Mouse (Mus musculus) liver, embryonic 16.5 days (tissue): ENCODE data around the gene Kmt2d. TPM values are rescaled to one million over a fixed set of nuclear protein-coding genes. Genes with fewer than 3 reads are reported as not detected.
A peak's percentile ranks its signal among the peaks of the same experiment; 100 is the strongest.

Experiments used
- ATAC-seq: fragments of 200-750 bp; cut with Nextera tagmentation; 2 replicates; pipeline ENCODE4 v1.8.0; 2017; ENCODE audit warnings: low read depth, mild to moderate bottlenecking, moderate number of reproducible peaks, moderate library complexity
- H3K27ac ChIP-seq: fragments of 300-500 bp; sonication (generic); 2 replicates; pipeline ENCODE4 v1.5.1; 2014; ENCODE audit warnings: mild to moderate bottlenecking, low read length
- H3K27me3 ChIP-seq: fragments of 300-500 bp; sonication (generic); 2 replicates; pipeline ENCODE4 v1.6.1; 2014; ENCODE audit warnings: low read depth, low read length, mixed read lengths; ENCODE audit not compliant: control insufficient read depth, insufficient read depth
- H3K36me3 ChIP-seq: fragments of 300-500 bp; sonication (generic); 2 replicates; pipeline ENCODE4 v1.6.1; 2014; ENCODE audit warnings: mild to moderate bottlenecking; ENCODE audit not compliant: control insufficient read depth, insufficient read depth
- H3K4me1 ChIP-seq: fragments of 300-500 bp; sonication (generic); 2 replicates; pipeline ENCODE4 v1.6.1; 2014; ENCODE audit warnings: low read depth, low read length, mixed read lengths; ENCODE audit not compliant: control insufficient read depth
- H3K4me2 ChIP-seq: fragments of 300-500 bp; sonication (generic); 2 replicates; pipeline ENCODE4 v1.6.1; 2014; ENCODE audit warnings: low read depth, low read length, mixed read lengths
- H3K4me3 ChIP-seq: fragments of 300-500 bp; sonication (generic); 2 replicates; pipeline ENCODE4 v1.5.1; 2014; ENCODE audit warnings: low read depth, mild to moderate bottlenecking, low read length
- H3K9ac ChIP-seq: fragments of 300-500 bp; sonication (generic); 2 replicates; pipeline ENCODE4 v1.6.1; 2014; ENCODE audit warnings: low read depth, low read length
- H3K9me3 ChIP-seq: fragments of 300-500 bp; sonication (generic); replicated peaks from 2 replicates; pipeline ENCODE4 v1.6.1; 2016; ENCODE audit warnings: low read length; ENCODE audit not compliant: control insufficient read depth
- WGBS: fragments of 180-500 bp; shearing (Covaris S2); extraction: QIAGEN DNeasy Blood & Tissue Kit; methylation state at CpG from one replicate; pipeline ENCODE4 v1.1.7; 2014; ENCODE audit not compliant: insufficient replicate concordance; 5-methylcytosine and 5-hydroxymethylcytosine counted together
- polyA plus RNA-seq: library from polyadenylated mRNA; unstranded; fragments of >200 nt; fragmentation: Nextera tagmentation; extraction: Ambion mirVana; gene quantifications from 2 replicates; pipeline ENCODE4 v1.2.1, GENCODE M21; 2015

Kmt2d gene
- polyA plus RNA-seq, 1 experiment from 2014 or later, result 4.0 TPM

DNA sequence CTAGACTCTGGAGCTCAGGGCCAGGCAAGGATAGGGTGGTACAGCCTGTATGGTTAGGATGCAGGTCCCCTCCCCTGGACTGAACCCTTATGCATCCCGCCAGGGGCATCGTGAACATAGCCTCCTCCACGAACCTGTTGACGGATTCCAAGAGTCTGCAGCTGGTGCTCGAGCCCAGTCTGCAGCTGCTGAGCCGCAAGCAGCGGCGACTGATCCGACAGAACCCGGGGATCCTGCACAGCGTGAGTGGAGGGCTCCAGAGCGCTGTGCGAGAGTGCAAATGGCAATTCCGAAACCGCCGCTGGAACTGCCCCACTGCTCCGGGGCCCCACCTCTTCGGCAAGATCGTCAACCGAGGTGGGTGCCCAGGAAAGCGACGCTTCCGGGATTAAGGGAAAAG, 80.2 kb downstream of the Kmt2d start:
- no peak overlapping the region for H3K4me2 ChIP-seq
- H3K4me1 ChIP-seq, result no peaks in the 10 kb centered on the region; the same call in 1 of the 2 replicates
- WGBS, result 1% methylated on average over 23 of the region's 23 CpGs
- no peak overlapping the region for H3K4me3 ChIP-seq
- no peaks in the 10 kb centered on the region for H3K36me3 ChIP-seq
- no peak overlapping the region for H3K9ac ChIP-seq
- no peak overlapping the region for H3K27ac ChIP-seq
- no peaks in the 10 kb centered on the region for H3K9me3 ChIP-seq
- peaks cover 89% of the 10 kb centered on the region for H3K27me3 ChIP-seq
- ATAC-seq, result no peak

DNA sequence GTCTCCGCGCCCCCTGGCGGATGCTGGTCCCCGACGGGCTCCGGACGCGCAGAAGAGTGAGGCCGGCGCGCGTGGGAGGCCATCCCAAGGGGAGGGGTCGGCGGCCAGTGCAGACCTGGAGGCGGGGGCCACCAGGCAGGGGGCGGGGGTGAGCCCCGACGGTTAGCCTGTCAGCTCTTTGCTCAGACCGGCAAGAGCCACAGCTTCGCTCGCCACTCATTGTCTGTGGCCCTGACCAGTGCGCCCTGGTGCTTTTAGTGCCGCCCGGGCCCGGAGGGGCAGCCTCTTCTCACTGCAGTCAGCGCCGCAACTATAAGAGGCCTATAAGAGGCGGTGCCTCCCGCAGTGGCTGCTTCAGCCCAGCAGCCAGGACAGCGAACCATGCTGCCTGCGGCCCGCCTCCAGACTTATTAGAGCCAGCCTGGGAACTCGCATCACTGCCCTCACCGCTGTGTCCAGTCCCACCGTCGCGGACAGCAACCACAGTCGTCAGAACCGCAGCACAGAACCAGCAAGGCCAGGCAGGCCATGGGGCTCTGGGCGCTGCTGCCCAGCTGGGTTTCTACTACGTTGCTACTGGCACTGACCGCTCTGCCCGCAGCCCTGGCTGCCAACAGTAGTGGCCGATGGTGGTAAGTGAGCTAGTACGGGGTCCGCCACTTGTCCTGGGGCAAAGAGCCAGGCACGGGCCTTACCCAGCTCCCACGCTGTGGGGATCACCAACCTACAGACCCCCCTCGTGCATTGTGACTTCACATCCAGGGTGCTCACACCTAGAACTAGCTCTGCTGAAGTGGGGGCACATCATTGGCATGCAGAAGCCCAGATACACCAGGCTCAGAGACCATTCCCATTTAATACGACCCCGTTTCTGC, 81.1 kb downstream of the Kmt2d start, which contains the start of gene Wnt1:
Wnt1 (plus strand) TSS at position 197 of the 875 bp plus-strand sequence.
- no peak for ATAC-seq
- no peak within 1 kb of the TSS for H3K9ac ChIP-seq
- H3K27me3 ChIP-seq, result peaks cover 84% of the 10 kb centered on the region
- H3K4me3 ChIP-seq, result peak within 1 kb of the TSS; percentile 17; the same call in 1 of the 2 replicates
- 6% methylated on average over 51 of the region's 51 CpGs for WGBS
- no peak within 1 kb of the TSS for H3K27ac ChIP-seq
- H3K9me3 ChIP-seq, result no peaks in the 10 kb centered on the region
- no peaks in the 10 kb centered on the region for H3K36me3 ChIP-seq
- H3K4me2 ChIP-seq, result no peak within 1 kb of the TSS
- no peaks in the 10 kb centered on the region; the same call in 1 of the 2 replicates for H3K4me1 ChIP-seq

DNA sequence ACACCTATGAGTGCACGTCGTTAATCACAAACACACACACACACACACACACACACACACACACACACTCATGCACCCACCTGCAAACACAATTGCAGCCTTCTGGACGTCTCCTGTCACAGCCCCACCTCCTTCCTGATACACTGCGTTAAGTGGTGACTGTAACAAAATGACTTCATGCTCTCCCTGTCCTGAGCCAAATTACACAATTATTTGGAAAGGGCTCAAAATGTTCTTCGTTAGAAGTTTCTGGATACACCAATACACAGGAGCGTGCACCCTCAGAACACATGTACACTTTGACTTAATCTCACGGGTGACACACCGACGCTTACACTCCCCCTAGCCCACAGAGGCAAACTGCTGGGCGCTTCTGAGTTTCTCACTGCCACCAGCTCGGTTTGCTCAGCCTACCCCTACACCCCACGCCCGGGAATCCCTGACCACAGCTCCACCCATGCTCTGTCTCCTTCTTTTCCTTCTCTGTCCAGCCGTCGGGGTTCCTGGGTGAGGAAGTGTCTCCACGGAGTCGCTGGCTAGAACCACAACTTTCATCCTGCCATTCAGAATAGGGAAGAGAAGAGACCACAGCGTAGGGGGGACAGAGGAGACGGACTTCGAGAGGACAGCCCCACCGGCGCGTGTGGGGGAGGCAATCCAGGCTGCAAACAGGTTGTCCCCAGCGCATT, 81.9 kb downstream of the Kmt2d start:
- Histone ChIP-seq H3K27ac (no peak overlapping the region), H3K4me3 (no peak overlapping the region), H3K4me1 (no peaks in the 10 kb centered on the region; the same call in 1 of the 2 replicates), H3K27me3 (peaks cover 76% of the 10 kb centered on the region), H3K9me3 (no peaks in the 10 kb centered on the region), H3K9ac (no peak overlapping the region), H3K36me3 (no peaks in the 10 kb centered on the region), H3K4me2 (no peak overlapping the region)
- WGBS, result 9% methylated on average over 24 of the region's 24 CpGs
- no peak for ATAC-seq

DNA sequence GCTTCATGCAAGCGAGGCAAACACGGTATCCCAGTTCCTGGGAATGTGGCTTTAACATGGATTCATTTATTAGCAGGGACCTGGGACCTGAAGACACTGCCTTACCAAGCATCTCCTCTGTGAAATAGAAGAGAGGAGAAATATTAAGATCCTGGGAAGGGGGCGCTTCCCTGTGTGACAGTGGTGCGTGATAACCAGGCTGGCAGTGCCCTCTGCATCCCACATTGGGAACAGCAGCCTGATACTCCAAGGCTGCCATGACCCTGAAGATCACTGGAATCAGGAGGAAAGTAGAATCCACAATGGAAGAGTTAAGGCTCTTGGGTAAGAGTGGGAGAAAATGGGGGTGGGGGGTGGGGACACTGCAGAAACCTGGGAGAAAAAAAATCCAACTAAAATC, 83.1 kb downstream of the Kmt2d start:
- Histone ChIP-seq H3K9me3 (no peaks in the 10 kb centered on the region), H3K4me3 (no peak overlapping the region), H3K36me3 (no peaks in the 10 kb centered on the region), H3K9ac (no peak overlapping the region), H3K4me2 (no peak overlapping the region), H3K27me3 (peaks cover 64% of the 10 kb centered on the region), H3K4me1 (no peaks in the 10 kb centered on the region; the same call in 1 of the 2 replicates), H3K27ac (no peak overlapping the region)
- 28% methylated on average over 4 of the region's 4 CpGs for WGBS
- ATAC-seq, result no peak

DNA sequence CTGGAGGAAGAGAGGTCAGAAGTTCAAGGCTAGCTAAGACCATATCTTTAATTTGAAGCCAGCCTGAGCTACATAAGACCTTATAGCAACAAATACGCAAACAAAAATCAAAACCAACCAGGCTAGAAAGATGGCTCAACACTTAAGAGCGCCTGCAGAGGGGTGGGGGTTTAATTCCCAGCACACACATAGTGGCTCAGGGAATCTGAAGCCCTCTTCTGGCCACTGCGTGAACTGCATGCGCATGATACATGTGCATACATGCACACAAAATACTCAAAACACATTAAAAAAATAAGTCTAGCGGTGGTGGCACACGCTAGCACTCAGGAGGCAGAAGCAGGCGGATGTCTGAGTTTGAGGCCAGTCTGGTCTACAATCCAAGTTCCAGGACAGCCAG, 85.3 kb downstream of the Kmt2d start:
- Histone ChIP-seq H3K4me1 (no peaks in the 10 kb centered on the region; the same call in 1 of the 2 replicates), H3K36me3 (no peaks in the 10 kb centered on the region), H3K27ac (no peak overlapping the region), H3K9me3 (no peaks in the 10 kb centered on the region), H3K27me3 (peaks cover 59% of the 10 kb centered on the region), H3K9ac (no peak overlapping the region), H3K4me3 (no peak overlapping the region), H3K4me2 (no peak overlapping the region)
- ATAC-seq, result no peak
- 31% methylated on average over 7 of the region's 7 CpGs for WGBS

Other genes starting within 250 kb of the Kmt2d start
- 0.55 and 0.84 TPM in 2 replicates for gene Cacnb3, start 240.4 kb downstream of the Kmt2d start, polyA plus RNA-seq
- 9.0 and 10.0 TPM in 2 replicates for gene Ddx23, start 208.3 kb downstream of the Kmt2d start, polyA plus RNA-seq
- 0.78 and 1.1 TPM in 2 replicates for gene Rnd1, start 193.7 kb downstream of the Kmt2d start, polyA plus RNA-seq
- gene Ccdc65, start 163.0 kb downstream of the Kmt2d start, polyA plus RNA-seq, result not detected in 2 replicates
- gene Fkbp11, start 143.0 kb downstream of the Kmt2d start, polyA plus RNA-seq, result 172 and 182 TPM in 2 replicates
- gene Arf3, start 108.0 kb downstream of the Kmt2d start, polyA plus RNA-seq, result 10.5 and 12.0 TPM in 2 replicates
- not detected in 2 replicates for gene Wnt10b, start 93.1 kb downstream of the Kmt2d start, polyA plus RNA-seq
- gene Wnt1, start 81.3 kb downstream of the Kmt2d start, polyA plus RNA-seq, result not detected in 2 replicates
- gene Ddn, start 61.7 kb downstream of the Kmt2d start, polyA plus RNA-seq, result not detected in 2 replicates
- 86.8 and 90.6 TPM in 2 replicates for gene Prkag1, start 39.7 kb downstream of the Kmt2d start, polyA plus RNA-seq
- 2.9 and 3.4 TPM in 2 replicates for gene Rhebl1, start 23.3 kb upstream of the Kmt2d start, polyA plus RNA-seq
- 0.11 TPM in 2 replicates for gene Dhh, start 27.3 kb upstream of the Kmt2d start, polyA plus RNA-seq
- gene Lmbr1l, start 47.0 kb upstream of the Kmt2d start, polyA plus RNA-seq, result 4.4 and 4.6 TPM in 2 replicates
- gene Tuba1b, start 63.4 kb upstream of the Kmt2d start, polyA plus RNA-seq, result 934 and 938 TPM in 2 replicates
- not detected in 2 replicates for gene Gm49450, start 82.3 kb upstream of the Kmt2d start, polyA plus RNA-seq
- gene Tuba1a, start 82.5 kb upstream of the Kmt2d start, polyA plus RNA-seq, result 48.1 and 57.9 TPM in 2 replicates
- 251 and 260 TPM in 2 replicates for gene Tuba1c, start 158.7 kb upstream of the Kmt2d start, polyA plus RNA-seq
- 0.86 and 1.1 TPM in 2 replicates for gene Prph, start 184.0 kb upstream of the Kmt2d start, polyA plus RNA-seq
- gene Troap, start 203.4 kb upstream of the Kmt2d start, polyA plus RNA-seq, result 13.3 and 15.2 TPM in 2 replicates
- not detected in 2 replicates for gene C1ql4, start 216.6 kb upstream of the Kmt2d start, polyA plus RNA-seq
- gene Dnajc22, start 222.0 kb upstream of the Kmt2d start, polyA plus RNA-seq, result 18.5 and 19.2 TPM in 2 replicates